Mouse (Mus musculus) hindbrain, embryonic 15.5 days (tissue): ENCODE measurements around the gene Arhgdia. TPM values are rescaled to one million over a fixed set of nuclear protein-coding genes. Genes with fewer than 3 reads are reported as not detected.

Source experiments
- ATAC-seq: fragments of 200-750 bp; cut with Nextera tagmentation; 2 replicates; pipeline ENCODE4 v1.8.0; 2017; ENCODE audit warnings: low read depth, moderate number of reproducible peaks, moderate TSS enrichment; ENCODE audit not compliant: low FRiP score
- H3K27ac ChIP-seq: fragments of 300-500 bp; sonication (generic); replicated peaks from 2 replicates; pipeline ENCODE4 v1.5.1; 2015; ENCODE audit warnings: mild to moderate bottlenecking, inconsistent platforms
- H3K27me3 ChIP-seq: fragments of 300-500 bp; sonication (generic); 2 replicates; pipeline ENCODE4 v1.6.1; 2015; ENCODE audit warnings: control low read depth, inconsistent platforms
- H3K36me3 ChIP-seq: fragments of 300-500 bp; sonication (generic); 2 replicates; pipeline ENCODE4 v1.6.1; 2015; ENCODE audit warnings: control low read depth, inconsistent platforms
- H3K4me1 ChIP-seq: fragments of 300-500 bp; sonication (generic); replicated peaks from 2 replicates; pipeline ENCODE4 v1.6.1; 2015; ENCODE audit warnings: control low read depth, inconsistent platforms
- H3K4me2 ChIP-seq: fragments of 300-500 bp; sonication (generic); 2 replicates; pipeline ENCODE4 v1.6.1; 2015; ENCODE audit warnings: moderate library complexity, mild to moderate bottlenecking, inconsistent platforms
- H3K4me3 ChIP-seq: fragments of 300-500 bp; sonication (generic); 2 replicates; pipeline ENCODE4 v1.5.1; 2015; ENCODE audit warnings: mild to moderate bottlenecking, inconsistent platforms
- H3K9ac ChIP-seq: fragments of 300-500 bp; sonication (generic); 2 replicates; pipeline ENCODE4 v1.6.1; 2015; ENCODE audit warnings: inconsistent platforms
- H3K9me3 ChIP-seq: fragments of 300-500 bp; sonication (generic); 2 replicates; pipeline ENCODE4 v1.6.1; 2016; ENCODE audit warnings: control low read depth, inconsistent platforms
- WGBS: fragments of 180-500 bp; shearing (Covaris S2); methylation state at CpG from one replicate; pipeline ENCODE4 v1.1.7; 2015; 5-methylcytosine and 5-hydroxymethylcytosine counted together
- polyA plus RNA-seq: library from polyadenylated mRNA; unstranded; fragments of >200 nt; fragmentation: Nextera tagmentation; extraction: Ambion mirVana; gene quantifications from 2 replicates; pipeline ENCODE4 v1.2.1, GENCODE M21; 2015

Gene Arhgdia
- polyA plus RNA-seq, 1 experiment from 2014 or later, result 533 TPM

GRCm38 (mm10) chr11:120622805-120623204 is 41.4 kb upstream of the Arhgdia start:
- WGBS, result 89% methylated on average over 6 of the region's 6 CpGs
- Histone ChIP-seq H3K9ac (no peak overlapping the region), H3K27ac (no peak overlapping the region), H3K4me1 (peaks cover 22% of the 10 kb centered on the region), H3K27me3 (no peaks in the 10 kb centered on the region), H3K9me3 (no peaks in the 10 kb centered on the region), H3K36me3 (peaks cover 42% of the 10 kb centered on the region), H3K4me3 (no peak overlapping the region), H3K4me2 (no peak overlapping the region)
- ATAC-seq, result no peak

- Histone ChIP-seq H3K36me3 (peaks cover 38% of the 10 kb centered on the region), H3K27me3 (no peaks in the 10 kb centered on the region), H3K27ac (no peak overlapping the region), H3K4me1 (peaks cover 34% of the 10 kb centered on the region), H3K9ac (no peak overlapping the region), H3K9me3 (no peaks in the 10 kb centered on the region), H3K4me3 (no peak overlapping the region), H3K4me2 (no peak overlapping the region)
- 94% methylated on average over 14 of the region's 14 CpGs for WGBS
- ATAC-seq, result no peak
Measured at GRCm38 (mm10) chr11:120620195-120620594, 38.8 kb upstream of the Arhgdia start.

DNA sequence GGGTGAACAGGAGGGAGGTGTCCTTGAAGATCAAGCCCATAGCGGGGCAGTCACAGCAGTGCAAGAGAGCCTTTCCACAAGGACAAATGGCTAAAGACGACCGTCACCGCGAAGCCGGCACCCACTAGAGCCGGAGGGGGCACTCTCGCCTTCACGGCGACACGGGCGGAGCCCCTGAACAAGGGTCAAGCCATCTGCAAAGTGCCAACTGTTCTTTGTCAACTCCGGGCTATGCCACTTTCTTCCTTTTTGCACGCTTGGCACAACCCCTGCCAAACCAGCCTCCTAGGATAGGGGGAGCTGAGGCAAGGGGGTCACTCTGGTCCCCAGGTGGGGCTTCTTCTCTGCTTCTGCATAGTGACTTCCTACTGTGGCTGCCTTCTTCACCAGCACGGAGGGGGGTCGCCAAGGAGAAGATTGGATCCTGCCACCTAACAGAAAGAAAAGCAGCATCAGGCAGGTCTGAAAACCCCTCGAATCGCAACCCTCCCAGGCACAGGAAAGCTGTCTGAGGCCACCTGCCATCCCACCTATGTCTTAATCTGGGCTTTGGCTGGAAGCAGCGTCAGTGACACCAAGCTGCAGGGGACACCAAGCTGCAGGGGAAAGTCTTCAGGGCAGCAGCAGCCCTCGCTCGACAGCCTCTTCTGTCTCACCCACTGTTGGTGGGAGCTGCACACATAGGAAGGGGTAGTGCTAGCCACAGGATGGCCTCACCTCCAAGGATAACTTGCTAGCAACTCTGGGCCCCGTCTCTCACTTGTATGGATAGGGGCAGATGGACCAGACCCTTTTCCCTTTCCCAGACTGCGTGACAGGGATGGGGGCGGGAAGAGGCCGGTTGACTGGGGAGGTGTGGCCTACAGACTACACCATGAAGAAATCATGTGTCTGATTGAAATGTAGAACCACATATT is 37.5 kb upstream of the Arhgdia start:
- H3K4me1 ChIP-seq, result peaks cover 29% of the 10 kb centered on the region
- no peaks in the 10 kb centered on the region for H3K9me3 ChIP-seq
- no peak for ATAC-seq
- no peak overlapping the region for H3K4me3 ChIP-seq
- H3K27me3 ChIP-seq, result no peaks in the 10 kb centered on the region
- H3K9ac ChIP-seq, result no peak overlapping the region
- H3K4me2 ChIP-seq, result no peak overlapping the region
- no peak overlapping the region for H3K27ac ChIP-seq
- 95% methylated on average over 25 of the region's 25 CpGs for WGBS
- H3K36me3 ChIP-seq, result peaks cover 41% of the 10 kb centered on the region

- H3K4me3 ChIP-seq, result peak within 1 kb of the TSS; percentile 64
- H3K4me1 ChIP-seq, result peaks cover 23% of the 10 kb centered on the region
- H3K36me3 ChIP-seq, result peaks cover 40% of the 10 kb centered on the region
- H3K9me3 ChIP-seq, result no peaks in the 10 kb centered on the region
- under 1% methylated on average over 56 of the region's 56 CpGs for WGBS
- peak within 1 kb of the TSS; percentile 78 for H3K9ac ChIP-seq
- peak within 1 kb of the TSS; percentile 90 for H3K4me2 ChIP-seq
- H3K27ac ChIP-seq, result peak within 1 kb of the TSS; percentile 88
- peak; percentile 96 for ATAC-seq
- H3K27me3 ChIP-seq, result no peaks in the 10 kb centered on the region
Measured at GRCm38 (mm10) chr11:120617519-120618112, 36.2 kb upstream of the Arhgdia start, which contains the start of gene Pcyt2. Gene Pcyt2 (minus strand): TSS chr11:120617936.

GRCm38 (mm10) chr11:120616617-120617294 is 35.3 kb upstream of the Arhgdia start:
- no peaks in the 10 kb centered on the region for H3K27me3 ChIP-seq
- H3K4me3 ChIP-seq, result peak overlapping the region; percentile 64
- WGBS, result 50% methylated on average over 4 of the region's 4 CpGs
- peak overlapping the region; percentile 88 for H3K27ac ChIP-seq
- H3K9me3 ChIP-seq, result no peaks in the 10 kb centered on the region
- peak overlapping the region; percentile 90 for H3K4me2 ChIP-seq
- peak overlapping the region; percentile 78 for H3K9ac ChIP-seq
- H3K4me1 ChIP-seq, result peaks cover 23% of the 10 kb centered on the region
- H3K36me3 ChIP-seq, result peaks cover 45% of the 10 kb centered on the region
- ATAC-seq, result no peak

- H3K27me3 ChIP-seq, result no peaks in the 10 kb centered on the region
- H3K4me1 ChIP-seq, result peaks cover 23% of the 10 kb centered on the region
- H3K4me3 ChIP-seq, result no peak overlapping the region
- peak overlapping the region; percentile 90 for H3K4me2 ChIP-seq
- no peak for ATAC-seq
- WGBS, result 90% methylated on average over 11 of the region's 11 CpGs
- peaks cover 48% of the 10 kb centered on the region for H3K36me3 ChIP-seq
- H3K9ac ChIP-seq, result no peak overlapping the region
- H3K27ac ChIP-seq, result no peak overlapping the region
- no peaks in the 10 kb centered on the region for H3K9me3 ChIP-seq
Measured at GRCm38 (mm10) chr11:120615606-120616203, 34.3 kb upstream of the Arhgdia start.

DNA sequence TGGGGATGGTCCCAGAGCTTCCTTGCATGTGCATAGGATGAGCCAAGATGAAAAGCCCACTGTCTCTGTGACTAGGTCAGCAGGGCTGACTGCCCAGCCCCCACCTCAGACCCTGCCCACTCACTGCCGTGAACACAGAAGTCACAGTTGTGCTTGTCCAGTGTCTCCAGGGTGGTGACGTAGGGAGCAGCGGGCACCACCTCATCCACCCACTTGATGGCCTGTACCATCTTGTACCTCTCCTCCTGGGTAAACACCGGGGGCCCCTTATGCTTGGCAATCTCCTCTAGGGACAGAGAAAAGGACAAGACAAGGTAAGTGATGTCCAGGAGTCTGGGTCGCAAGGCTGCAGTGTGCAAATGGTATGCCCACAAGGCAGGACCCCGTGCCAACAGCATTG is 33.7 kb upstream of the Arhgdia start:
- no peak overlapping the region for H3K4me3 ChIP-seq
- no peak overlapping the region for H3K27ac ChIP-seq
- ATAC-seq, result no peak
- H3K36me3 ChIP-seq, result peaks cover 48% of the 10 kb centered on the region
- peaks cover 23% of the 10 kb centered on the region for H3K4me1 ChIP-seq
- H3K9ac ChIP-seq, result no peak overlapping the region
- no peaks in the 10 kb centered on the region for H3K9me3 ChIP-seq
- H3K4me2 ChIP-seq, result no peak overlapping the region
- 94% methylated on average over 6 of the region's 6 CpGs for WGBS
- no peaks in the 10 kb centered on the region for H3K27me3 ChIP-seq

DNA sequence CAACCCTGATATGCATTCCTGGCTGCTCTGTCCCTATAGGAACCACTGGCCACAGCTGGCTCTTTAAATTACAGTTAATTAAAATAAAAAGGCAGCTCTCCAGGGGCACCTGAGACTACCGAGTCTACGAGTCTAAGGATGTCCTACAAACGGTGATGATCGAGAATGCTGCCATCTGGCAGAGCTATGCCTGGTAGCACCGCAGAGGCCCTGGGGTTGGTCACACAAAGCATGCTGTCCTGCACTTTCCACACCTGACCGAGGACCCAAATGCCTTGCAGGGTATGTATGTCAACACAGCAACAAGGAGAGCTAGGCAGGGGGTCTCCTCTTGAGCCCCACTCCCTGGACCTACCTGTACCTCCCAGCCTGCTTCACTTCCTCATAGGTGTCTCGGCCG is 32.6 kb upstream of the Arhgdia start:
- peaks cover 23% of the 10 kb centered on the region for H3K4me1 ChIP-seq
- 73% methylated on average over 8 of the region's 8 CpGs for WGBS
- no peaks in the 10 kb centered on the region for H3K9me3 ChIP-seq
- ATAC-seq, result no peak
- H3K27ac ChIP-seq, result no peak overlapping the region
- H3K36me3 ChIP-seq, result peaks cover 40% of the 10 kb centered on the region
- H3K27me3 ChIP-seq, result no peaks in the 10 kb centered on the region; the same call in 1 of the 2 replicates
- H3K9ac ChIP-seq, result no peak overlapping the region
- H3K4me2 ChIP-seq, result no peak overlapping the region
- H3K4me3 ChIP-seq, result no peak overlapping the region

DNA sequence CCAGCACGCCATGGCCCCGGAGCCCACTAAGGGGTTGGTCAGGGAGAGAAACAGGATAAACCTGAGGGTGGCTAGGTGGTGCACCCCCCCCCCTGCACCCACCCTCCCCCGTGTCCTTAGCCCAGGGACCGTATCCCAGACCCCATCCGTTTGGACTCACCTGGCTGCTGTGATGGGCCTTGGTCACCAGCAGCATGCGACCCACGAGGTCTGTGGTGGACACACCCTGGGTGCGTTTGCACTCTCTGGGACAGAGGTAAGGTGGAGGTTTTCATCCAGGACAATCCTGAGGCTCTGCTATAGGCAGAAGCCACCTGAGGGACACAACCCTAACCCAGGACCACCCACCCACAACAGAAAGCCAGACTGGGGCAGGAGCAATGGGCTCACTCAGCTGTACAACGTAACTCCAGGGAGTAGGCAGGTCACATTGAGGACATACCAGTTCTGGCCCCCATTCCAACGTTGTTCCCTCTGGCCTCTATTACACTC is 32.1 kb upstream of the Arhgdia start:
- H3K27me3 ChIP-seq, result no peaks in the 10 kb centered on the region; the same call in 1 of the 2 replicates
- H3K4me1 ChIP-seq, result peaks cover 26% of the 10 kb centered on the region
- peaks cover 36% of the 10 kb centered on the region for H3K36me3 ChIP-seq
- ATAC-seq, result no peak
- H3K27ac ChIP-seq, result no peak overlapping the region
- H3K9ac ChIP-seq, result no peak overlapping the region
- no peaks in the 10 kb centered on the region for H3K9me3 ChIP-seq
- WGBS, result 87% methylated on average over 10 of the region's 10 CpGs
- no peak overlapping the region for H3K4me2 ChIP-seq
- no peak overlapping the region for H3K4me3 ChIP-seq

DNA sequence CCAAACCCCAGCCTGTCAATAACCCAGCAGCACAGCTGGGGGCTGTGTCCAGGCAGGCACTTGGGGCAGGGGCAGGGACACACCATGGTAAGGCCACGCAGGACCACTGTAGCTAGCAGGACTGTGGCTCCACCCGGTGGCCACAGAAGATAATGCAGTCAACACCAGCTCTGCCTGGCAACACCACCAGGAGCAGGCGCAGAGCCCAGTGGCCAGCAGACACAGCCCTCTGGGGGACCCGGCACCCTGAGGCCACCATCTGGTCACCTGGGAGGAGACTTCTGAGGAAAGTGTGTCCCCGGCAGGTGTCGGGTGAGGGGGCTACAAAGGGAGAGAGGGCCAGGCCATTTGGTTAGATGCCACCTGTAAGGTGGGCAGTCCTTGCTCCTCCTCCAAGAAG is 31.3 kb upstream of the Arhgdia start:
- 55% methylated on average over 6 of the region's 6 CpGs for WGBS
- Histone ChIP-seq H3K9ac (no peak overlapping the region), H3K27ac (no peak overlapping the region), H3K9me3 (no peaks in the 10 kb centered on the region), H3K36me3 (peaks cover 32% of the 10 kb centered on the region), H3K4me1 (peaks cover 31% of the 10 kb centered on the region), H3K4me2 (no peak overlapping the region), H3K27me3 (no peaks in the 10 kb centered on the region; the same call in 1 of the 2 replicates), H3K4me3 (no peak overlapping the region)
- no peak for ATAC-seq

DNA sequence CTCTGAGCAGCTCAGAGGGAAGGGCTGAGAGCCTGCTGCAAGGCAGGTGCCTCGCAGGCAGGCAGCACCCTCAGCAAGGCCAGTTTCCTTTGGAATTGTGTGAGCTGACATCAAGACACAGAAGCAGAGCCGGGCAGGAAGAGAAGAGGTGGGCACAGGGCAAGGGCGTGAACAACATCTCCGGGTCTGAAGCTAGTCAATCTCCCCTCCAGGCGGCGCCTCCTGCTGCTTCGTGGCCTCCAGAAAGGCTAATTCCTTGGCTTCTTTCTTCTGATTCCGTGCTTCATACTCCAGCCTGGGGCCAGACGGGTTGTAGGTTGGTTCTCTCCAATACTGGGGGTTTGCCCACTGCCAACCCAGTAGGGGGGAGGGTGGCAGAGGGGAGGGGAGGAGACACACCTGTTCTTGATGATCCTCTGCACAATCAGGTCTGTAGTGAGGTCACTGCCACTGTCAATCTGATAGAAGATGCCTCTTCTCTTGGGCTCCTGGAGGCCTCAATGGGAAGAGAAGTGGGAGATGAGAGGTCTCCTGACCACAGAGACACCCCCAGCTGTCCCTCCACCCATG is 29.1 kb upstream of the Arhgdia start:
- Histone ChIP-seq H3K36me3 (peaks cover 35% of the 10 kb centered on the region), H3K9ac (no peak overlapping the region)
- 81% methylated on average over 9 of the region's 9 CpGs for WGBS

More for the DNA sequence above, 29.1 kb upstream of the Arhgdia start:
- no peak for ATAC-seq
- H3K4me2 ChIP-seq, result no peak overlapping the region
- no peak overlapping the region for H3K27ac ChIP-seq
- H3K9me3 ChIP-seq, result no peaks in the 10 kb centered on the region
- peaks cover 15% of the 10 kb centered on the region for H3K4me1 ChIP-seq
- H3K4me3 ChIP-seq, result no peak overlapping the region
- H3K27me3 ChIP-seq, result no peaks in the 10 kb centered on the region; the same call in 1 of the 2 replicates
